Mouse (Mus musculus): ENCODE results near the gene Cenpt.

DNA sequence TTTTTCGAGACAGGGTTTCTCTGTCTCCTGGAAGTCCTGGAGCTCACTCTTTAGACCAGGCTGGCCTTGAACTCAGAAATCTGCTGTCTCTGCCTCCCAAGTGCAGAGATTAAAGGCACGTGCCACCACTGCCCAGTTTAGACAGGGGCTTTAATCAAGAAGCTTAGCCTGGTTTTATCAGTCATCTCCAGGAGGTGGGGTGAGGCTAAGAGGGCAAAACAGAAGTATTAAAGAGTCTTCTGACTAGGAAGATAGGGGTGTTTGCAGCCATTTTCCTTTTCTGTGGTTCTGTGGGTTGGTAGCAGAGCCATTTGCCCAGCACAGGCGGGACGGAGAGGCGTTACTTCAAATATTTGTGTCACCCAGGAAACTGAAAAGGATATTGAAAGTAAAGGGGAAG is 6.2 kb upstream of the Cenpt start:
- TF ChIP-seq POLR2A (IDR thresholded peaks at IDR 0.05; ENCODE audit: low read depth, low read length) (no peak), CTCF (conservative IDR thresholded peaks at IDR 0.05; ENCODE audit: insufficient read depth, insufficient read length, low read depth, low read length) (no peak)

Measured in kidney, adult 2 months (tissue).